Mouse (Mus musculus): ENCODE results near the gene Bex1. TPM values are rescaled to one million over a fixed set of nuclear protein-coding genes. Genes with fewer than 3 reads are reported as not detected.
A peak's percentile ranks its signal among the peaks of the same experiment; 100 is the strongest.

Bex1 gene
- total RNA-seq, 1 experiment: 461 TPM

- peak overlapping the region; percentile 86 for H3K9ac ChIP-seq (ENCODE audit: insufficient read depth, low read depth, low read length, poor library complexity, severe bottlenecking)
- in situ Hi-C loops (cut with MboI; ENCODE audit: low sequenced_read_pairs in 2 of 2, unreplicated experiment in 2 of 2): no loop called here
- peak; percentile 50 for DNase-seq (ENCODE audit: low read depth, low spot score)
- peak overlapping the region; percentile 53 for H3K27ac ChIP-seq (ENCODE audit: insufficient read depth, low read depth, low read length, poor library complexity, severe bottlenecking)
- no peak for TF ChIP-seq ZC3H11A (IDR thresholded peaks at IDR 0.05; ENCODE audit: borderline replicate concordance, low read depth, low read length)
- no peak for TF ChIP-seq MAFK (IDR thresholded peaks at IDR 0.05; ENCODE audit: insufficient read depth, low read depth, low read length)
- TF ChIP-seq ZNF384 (IDR thresholded peaks at IDR 0.05; ENCODE audit: low read depth, low read length): no peak
- TF ChIP-seq HCFC1 (IDR thresholded peaks at IDR 0.05; ENCODE audit: borderline replicate concordance, insufficient read depth, low read length): no peak
- TF ChIP-seq CHD2 (IDR thresholded peaks at IDR 0.05; ENCODE audit: low read depth, low read length): no peak
- H3K9me3 ChIP-seq (ENCODE audit: control insufficient read depth, insufficient read depth, low read depth, low read length): no peaks in the 10 kb centered on the region
- no peaks in the 10 kb centered on the region; the same call in 1 of the 2 replicates for H3K36me3 ChIP-seq (ENCODE audit: control insufficient read depth, insufficient read depth, low read length, poor library complexity, severe bottlenecking)
- no peaks in the 10 kb centered on the region for H3K4me1 ChIP-seq (ENCODE audit: control insufficient read depth in 2 of 2, insufficient read depth in 2 of 2, low read length in 2 of 2, poor library complexity in 1 of 2)
- H3K4me3 ChIP-seq (ENCODE audit: insufficient read depth in 1 of 2, low read depth in 1 of 2, low read length in 2 of 2, poor library complexity in 1 of 2, severe bottlenecking in 1 of 2): peak overlapping the region; percentile 83
Observed at GRCm38 (mm10) chrX:136245521-136246071, 30.3 kb upstream of the Bex1 start.

GRCm38 (mm10) chrX:136244574-136245229, 29.4 kb upstream of the Bex1 start, which contains the start of gene Tceal9:
Tceal9 (plus strand) TSS chrX:136245079.
- in situ Hi-C loops (cut with MboI; ENCODE audit: low sequenced_read_pairs in 2 of 2, unreplicated experiment in 2 of 2): no loop called here
- peak; percentile 72 for DNase-seq (ENCODE audit: low read depth, low spot score)
- Histone ChIP-seq H3K36me3 (ENCODE audit: control insufficient read depth, insufficient read depth, low read length, poor library complexity, severe bottlenecking) (no peaks in the 10 kb centered on the region; the same call in 1 of the 2 replicates), H3K9ac (ENCODE audit: insufficient read depth, low read depth, low read length, poor library complexity, severe bottlenecking) (peak within 1 kb of the TSS; percentile 86), H3K27ac (ENCODE audit: insufficient read depth, low read depth, low read length, poor library complexity, severe bottlenecking) (peak within 1 kb of the TSS; percentile 53), H3K4me1 (ENCODE audit: control insufficient read depth in 2 of 2, insufficient read depth in 2 of 2, low read length in 2 of 2, poor library complexity in 1 of 2) (no peaks in the 10 kb centered on the region), H3K9me3 (ENCODE audit: control insufficient read depth, insufficient read depth, low read depth, low read length) (no peaks in the 10 kb centered on the region), H3K4me3 (ENCODE audit: insufficient read depth in 1 of 2, low read depth in 1 of 2, low read length in 2 of 2, poor library complexity in 1 of 2, severe bottlenecking in 1 of 2) (peak within 1 kb of the TSS; percentile 83)
- TF ChIP-seq CHD2 (IDR thresholded peaks at IDR 0.05; ENCODE audit: low read depth, low read length) (no peak), ZNF384 (IDR thresholded peaks at IDR 0.05; ENCODE audit: low read depth, low read length) (0 out of 2 replicates have a peak, but pooled peaks have one; percentile 6)

GRCm38 (mm10) chrX:136243181-136243580, 27.9 kb upstream of the Bex1 start:
- no peak overlapping the region for H3K4me3 ChIP-seq (ENCODE audit: insufficient read depth in 1 of 2, low read depth in 1 of 2, low read length in 2 of 2, poor library complexity in 1 of 2, severe bottlenecking in 1 of 2)
- no peak overlapping the region for H3K27ac ChIP-seq (ENCODE audit: insufficient read depth, low read depth, low read length, poor library complexity, severe bottlenecking)
- no peaks in the 10 kb centered on the region for H3K4me1 ChIP-seq (ENCODE audit: control insufficient read depth in 2 of 2, insufficient read depth in 2 of 2, low read length in 2 of 2, poor library complexity in 1 of 2)
- no peak for TF ChIP-seq ZNF384 (IDR thresholded peaks at IDR 0.05; ENCODE audit: low read depth, low read length)
- TF ChIP-seq CHD2 (IDR thresholded peaks at IDR 0.05; ENCODE audit: low read depth, low read length): no peak
- no peak for TF ChIP-seq HCFC1 (IDR thresholded peaks at IDR 0.05; ENCODE audit: borderline replicate concordance, insufficient read depth, low read length)
- no peak for TF ChIP-seq ZC3H11A (IDR thresholded peaks at IDR 0.05; ENCODE audit: borderline replicate concordance, low read depth, low read length)
- no peak for TF ChIP-seq MAFK (IDR thresholded peaks at IDR 0.05; ENCODE audit: insufficient read depth, low read depth, low read length)
- DNase-seq (ENCODE audit: low read depth, low spot score): no peak
- H3K36me3 ChIP-seq (ENCODE audit: control insufficient read depth, insufficient read depth, low read length, poor library complexity, severe bottlenecking): no peaks in the 10 kb centered on the region; the same call in 1 of the 2 replicates
- in situ Hi-C loops (cut with MboI; ENCODE audit: low sequenced_read_pairs in 2 of 2, unreplicated experiment in 2 of 2): no loop called here
- no peaks in the 10 kb centered on the region for H3K9me3 ChIP-seq (ENCODE audit: control insufficient read depth, insufficient read depth, low read depth, low read length)
- no peak overlapping the region for H3K9ac ChIP-seq (ENCODE audit: insufficient read depth, low read depth, low read length, poor library complexity, severe bottlenecking)

- no peak overlapping the region for H3K4me3 ChIP-seq (ENCODE audit: insufficient read depth in 1 of 2, low read depth in 1 of 2, low read length in 2 of 2, poor library complexity in 1 of 2, severe bottlenecking in 1 of 2)
- no peaks in the 10 kb centered on the region for H3K36me3 ChIP-seq (ENCODE audit: control insufficient read depth, insufficient read depth, low read length, poor library complexity, severe bottlenecking)
- H3K4me1 ChIP-seq (ENCODE audit: control insufficient read depth in 2 of 2, insufficient read depth in 2 of 2, low read length in 2 of 2, poor library complexity in 1 of 2): no peaks in the 10 kb centered on the region
- H3K9ac ChIP-seq (ENCODE audit: insufficient read depth, low read depth, low read length, poor library complexity, severe bottlenecking): no peak overlapping the region
- no peak overlapping the region for H3K27ac ChIP-seq (ENCODE audit: insufficient read depth, low read depth, low read length, poor library complexity, severe bottlenecking)
- in situ Hi-C loops (cut with MboI; ENCODE audit: low sequenced_read_pairs in 2 of 2, unreplicated experiment in 2 of 2): no loop called here
- no peak for TF ChIP-seq ZNF384 (IDR thresholded peaks at IDR 0.05; ENCODE audit: low read depth, low read length)
- TF ChIP-seq CHD2 (IDR thresholded peaks at IDR 0.05; ENCODE audit: low read depth, low read length): no peak
- TF ChIP-seq MAFK (IDR thresholded peaks at IDR 0.05; ENCODE audit: insufficient read depth, low read depth, low read length): no peak
- TF ChIP-seq ZC3H11A (IDR thresholded peaks at IDR 0.05; ENCODE audit: borderline replicate concordance, low read depth, low read length): no peak
- no peak for TF ChIP-seq HCFC1 (IDR thresholded peaks at IDR 0.05; ENCODE audit: borderline replicate concordance, insufficient read depth, low read length)
- no peaks in the 10 kb centered on the region for H3K9me3 ChIP-seq (ENCODE audit: control insufficient read depth, insufficient read depth, low read depth, low read length)
- DNase-seq (ENCODE audit: low read depth, low spot score): no peak
Observed at GRCm38 (mm10) chrX:136238118-136238517, 22.8 kb upstream of the Bex1 start.
